Mouse (Mus musculus): ENCODE data around the gene Nabp2.

Gene Nabp2

GRCm38 (mm10) chr10:128376455-128377211 is 34.7 kb downstream of the Nabp2 start, which contains the start of gene Ankrd52:
TSS of gene Ankrd52 (plus strand) at chr10:128377115.
- Histone ChIP-seq H3K4me3 (replicated peaks; ENCODE audit: low read length) (peak within 1 kb of the TSS; percentile 92), H3K9me3 (ENCODE audit: low read length) (no peaks in the 10 kb centered on the region)
- TF ChIP-seq POU5F1 (IDR thresholded peaks at IDR 0.05; ENCODE audit: borderline replicate concordance, low read length) (no peak), NANOG (IDR thresholded peaks at IDR 0.05; ENCODE audit: borderline replicate concordance, low read length) (no peak)

GRCm38 (mm10) chr10:128376099-128376454 is 35.2 kb downstream of the Nabp2 start:
- H3K4me1 ChIP-seq (replicated peaks; ENCODE audit: low read depth, low read length), result peaks cover 61% of the 10 kb centered on the region
- TF ChIP-seq CTCF (conservative IDR thresholded peaks at IDR 0.05; ENCODE audit: low read length) (no peak), POU5F1 (IDR thresholded peaks at IDR 0.05; ENCODE audit: borderline replicate concordance, low read length) (no peak), NANOG (IDR thresholded peaks at IDR 0.05; ENCODE audit: borderline replicate concordance, low read length) (no peak)
- H3K9me3 ChIP-seq (ENCODE audit: low read length), result no peaks in the 10 kb centered on the region
- peaks cover 30% of the 10 kb centered on the region for H3K36me3 ChIP-seq (ENCODE audit: insufficient read depth, low read length)
- H3K4me3 ChIP-seq (replicated peaks; ENCODE audit: low read length), result peak overlapping the region; percentile 92
- no peaks in the 10 kb centered on the region for H3K27me3 ChIP-seq (ENCODE audit: insufficient read depth, low read length)

More at GRCm38 (mm10) chr10:128376455-128377211, 34.7 kb downstream of the Nabp2 start, which contains the start of gene Ankrd52:
- no peaks in the 10 kb centered on the region for H3K27me3 ChIP-seq (ENCODE audit: insufficient read depth, low read length)
- H3K36me3 ChIP-seq (ENCODE audit: insufficient read depth, low read length), result peaks cover 35% of the 10 kb centered on the region
- peaks cover 55% of the 10 kb centered on the region for H3K4me1 ChIP-seq (replicated peaks; ENCODE audit: low read depth, low read length)

GRCm38 (mm10) chr10:128374393-128374792 is 36.9 kb downstream of the Nabp2 start:
- Histone ChIP-seq H3K9me3 (ENCODE audit: low read length) (no peaks in the 10 kb centered on the region), H3K27me3 (ENCODE audit: insufficient read depth, low read length) (no peaks in the 10 kb centered on the region), H3K4me1 (replicated peaks; ENCODE audit: low read depth, low read length) (peaks cover 70% of the 10 kb centered on the region), H3K4me3 (replicated peaks; ENCODE audit: low read length) (no peak overlapping the region), H3K36me3 (ENCODE audit: insufficient read depth, low read length) (peaks cover 16% of the 10 kb centered on the region)
- TF ChIP-seq POU5F1 (IDR thresholded peaks at IDR 0.05; ENCODE audit: borderline replicate concordance, low read length), result no peak
- TF ChIP-seq CTCF (conservative IDR thresholded peaks at IDR 0.05; ENCODE audit: low read length), result peak; percentile 61
- TF ChIP-seq NANOG (IDR thresholded peaks at IDR 0.05; ENCODE audit: borderline replicate concordance, low read length), result no peak

GRCm38 (mm10) chr10:128372989-128373748 is 38.1 kb downstream of the Nabp2 start:
- no peak for TF ChIP-seq NANOG (IDR thresholded peaks at IDR 0.05; ENCODE audit: borderline replicate concordance, low read length)
- TF ChIP-seq CTCF (conservative IDR thresholded peaks at IDR 0.05; ENCODE audit: low read length), result no peak
- TF ChIP-seq POU5F1 (IDR thresholded peaks at IDR 0.05; ENCODE audit: borderline replicate concordance, low read length), result no peak
- no peaks in the 10 kb centered on the region for H3K9me3 ChIP-seq (ENCODE audit: low read length)
- no peaks in the 10 kb centered on the region for H3K27me3 ChIP-seq (ENCODE audit: insufficient read depth, low read length)
- H3K4me3 ChIP-seq (replicated peaks; ENCODE audit: low read length), result no peak overlapping the region
- peaks cover 69% of the 10 kb centered on the region for H3K4me1 ChIP-seq (replicated peaks; ENCODE audit: low read depth, low read length)
- peaks cover 3% of the 10 kb centered on the region for H3K36me3 ChIP-seq (ENCODE audit: insufficient read depth, low read length)

GRCm38 (mm10) chr10:128372142-128372541 is 39.1 kb downstream of the Nabp2 start:
- H3K4me3 ChIP-seq (replicated peaks; ENCODE audit: low read length), result no peak overlapping the region
- peaks cover 71% of the 10 kb centered on the region for H3K4me1 ChIP-seq (replicated peaks; ENCODE audit: low read depth, low read length)
- H3K36me3 ChIP-seq (ENCODE audit: insufficient read depth, low read length), result no peaks in the 10 kb centered on the region
- H3K9me3 ChIP-seq (ENCODE audit: low read length), result no peaks in the 10 kb centered on the region
- H3K27me3 ChIP-seq (ENCODE audit: insufficient read depth, low read length), result no peaks in the 10 kb centered on the region
- TF ChIP-seq CTCF (conservative IDR thresholded peaks at IDR 0.05; ENCODE audit: low read length) (peak; percentile 47), NANOG (IDR thresholded peaks at IDR 0.05; ENCODE audit: borderline replicate concordance, low read length) (no peak), POU5F1 (IDR thresholded peaks at IDR 0.05; ENCODE audit: borderline replicate concordance, low read length) (no peak)

GRCm38 (mm10) chr10:128370601-128371000 is 40.7 kb downstream of the Nabp2 start:
- no peaks in the 10 kb centered on the region for H3K27me3 ChIP-seq (ENCODE audit: insufficient read depth, low read length)

GRCm38 (mm10) chr10:128370021-128370420 is 41.3 kb downstream of the Nabp2 start:
- TF ChIP-seq CTCF (conservative IDR thresholded peaks at IDR 0.05; ENCODE audit: low read length), result no peak
- no peak; the same call in 1 of the 2 replicates for TF ChIP-seq POU5F1 (IDR thresholded peaks at IDR 0.05; ENCODE audit: borderline replicate concordance, low read length)
- peak; percentile 97 for TF ChIP-seq NANOG (IDR thresholded peaks at IDR 0.05; ENCODE audit: borderline replicate concordance, low read length)
- Histone ChIP-seq H3K36me3 (ENCODE audit: insufficient read depth, low read length) (peaks cover 16% of the 10 kb centered on the region), H3K27me3 (ENCODE audit: insufficient read depth, low read length) (no peaks in the 10 kb centered on the region), H3K9me3 (ENCODE audit: low read length) (no peaks in the 10 kb centered on the region), H3K4me3 (replicated peaks; ENCODE audit: low read length) (peak overlapping the region; percentile 89), H3K4me1 (replicated peaks; ENCODE audit: low read depth, low read length) (peaks cover 68% of the 10 kb centered on the region)

More at GRCm38 (mm10) chr10:128370601-128371000, 40.7 kb downstream of the Nabp2 start:
- H3K4me3 ChIP-seq (replicated peaks; ENCODE audit: low read length), result 0 out of 2 replicates have a peak overlapping the region, but pooled peaks have one; percentile 14
- H3K36me3 ChIP-seq (ENCODE audit: insufficient read depth, low read length), result peaks cover 10% of the 10 kb centered on the region
- H3K4me1 ChIP-seq (replicated peaks; ENCODE audit: low read depth, low read length), result peaks cover 64% of the 10 kb centered on the region
- TF ChIP-seq POU5F1 (IDR thresholded peaks at IDR 0.05; ENCODE audit: borderline replicate concordance, low read length) (no peak), CTCF (conservative IDR thresholded peaks at IDR 0.05; ENCODE audit: low read length) (no peak), NANOG (IDR thresholded peaks at IDR 0.05; ENCODE audit: borderline replicate concordance, low read length) (no peak)
- H3K9me3 ChIP-seq (ENCODE audit: low read length), result no peaks in the 10 kb centered on the region

- Histone ChIP-seq H3K36me3 (ENCODE audit: insufficient read depth, low read length) (peaks cover 20% of the 10 kb centered on the region), H3K27me3 (ENCODE audit: insufficient read depth, low read length) (no peaks in the 10 kb centered on the region), H3K9me3 (ENCODE audit: low read length) (no peaks in the 10 kb centered on the region), H3K4me1 (replicated peaks; ENCODE audit: low read depth, low read length) (peaks cover 69% of the 10 kb centered on the region), H3K4me3 (replicated peaks; ENCODE audit: low read length) (peak overlapping the region; percentile 89)
- TF ChIP-seq CTCF (conservative IDR thresholded peaks at IDR 0.05; ENCODE audit: low read length) (no peak), NANOG (IDR thresholded peaks at IDR 0.05; ENCODE audit: borderline replicate concordance, low read length) (no peak), POU5F1 (IDR thresholded peaks at IDR 0.05; ENCODE audit: borderline replicate concordance, low read length) (no peak)
These were observed 41.7 kb downstream of the Nabp2 start for GRCm38 (mm10) chr10:128369599-128369998.

Data from E14TG2a.4 (cell line).